Mouse (Mus musculus): Measurements from ENCODE around the gene Mgmt. TPM values are rescaled to one million over a fixed set of nuclear protein-coding genes. Genes with fewer than 3 reads are reported as not detected.

The Mgmt gene
- total and polyA plus RNA-seq, 3 experiments: 5.2 to 10.8 (median 8.5) TPM

- peaks cover 0 to 29% of the 10 kb centered on the region in 2 experiments for H3K36me3 ChIP-seq (replicated peaks in 1 of 2; ENCODE audit: control insufficient read depth in 1 of 2, insufficient read depth in 1 of 2, low read length in 1 of 2)
- no peak overlapping the region for H3K4me3 ChIP-seq (replicated peaks in 1 of 3; ENCODE audit: low read depth in 2 of 3, low read length in 2 of 3, poor library complexity in 1 of 3)
- no peaks in the 10 kb centered on the region for H3K9me3 ChIP-seq (replicated peaks; ENCODE audit: low read length)
- no peak overlapping the region for H3K27ac ChIP-seq (ENCODE audit: insufficient read depth, low read depth)
- TF ChIP-seq ELF1 (IDR thresholded peaks at IDR 0.05; ENCODE audit: low read depth, low read length) (no peak), MAFK (IDR thresholded peaks at IDR 0.05; ENCODE audit: insufficient replicate concordance, low read length) (peak; percentile 27; the same call in 1 of the 2 replicates), ETS1 (conservative IDR thresholded peaks at IDR 0.05; ENCODE audit: low read depth, low read length) (no peak), POLR2A (IDR thresholded peaks at IDR 0.05; ENCODE audit: low read depth, low read length) (no peak), CTCF (conservative IDR thresholded peaks at IDR 0.05 in 1 of 2, IDR thresholded peaks at IDR 0.05 in 1 of 2; ENCODE audit: low read depth in 2 of 2, low read length in 2 of 2) (no peak), CHD2 (IDR thresholded peaks at IDR 0.05; ENCODE audit: low read length) (no peak), MAZ (IDR thresholded peaks at IDR 0.05; ENCODE audit: low read depth, low read length) (no peak)
- in situ Hi-C loops (cut with MboI; ENCODE audit: low pct_ligation_motif_present, low pct_unique_long_range_greater_than_20kb, low sequenced_read_pairs) (no loop called here), dilution Hi-C loops (cut with MboI; ENCODE audit: extremely low pct_ligation_motif_present, extremely low pct_unique_long_range_greater_than_20kb, low sequenced_read_pairs) (no loop called here)
- peak; percentile 31 for DNase-seq (ENCODE audit: extremely low read depth)
- no peak overlapping the region for H3K9ac ChIP-seq (ENCODE audit: insufficient read depth, low read depth)
- H3K79me2 ChIP-seq (replicated peaks; ENCODE audit: control insufficient read depth, extremely low read depth, insufficient read depth, poor library complexity, severe bottlenecking): no peaks in the 10 kb centered on the region
- H3K4me2 ChIP-seq (ENCODE audit: insufficient read depth, low read depth, poor library complexity, severe bottlenecking): no peak overlapping the region
- H3K27me3 ChIP-seq (replicated peaks): no peaks in the 10 kb centered on the region
- H3K4me1 ChIP-seq (ENCODE audit: control insufficient read depth in 1 of 2, insufficient read depth in 2 of 2): peaks cover 3 to 17% of the 10 kb centered on the region in 2 experiments; a peak in 3 of 4 replicates
Observed at GRCm38 (mm10) chr7:137128726-137129125, 234.3 kb downstream of the Mgmt start.

GRCm38 (mm10) chr7:137130211-137130610, 235.8 kb downstream of the Mgmt start:
- Histone ChIP-seq H3K27ac (ENCODE audit: insufficient read depth, low read depth) (no peak overlapping the region), H3K4me2 (ENCODE audit: insufficient read depth, low read depth, poor library complexity, severe bottlenecking) (no peak overlapping the region), H3K4me1 (ENCODE audit: control insufficient read depth in 1 of 2, insufficient read depth in 2 of 2) (peaks cover 3 to 17% of the 10 kb centered on the region in 2 experiments; a peak in 3 of 4 replicates), H3K36me3 (replicated peaks in 1 of 2; ENCODE audit: control insufficient read depth in 1 of 2, insufficient read depth in 1 of 2, low read length in 1 of 2) (peaks cover 0 to 17% of the 10 kb centered on the region in 2 experiments), H3K9ac (ENCODE audit: insufficient read depth, low read depth) (no peak overlapping the region), H3K9me3 (replicated peaks; ENCODE audit: low read length) (no peaks in the 10 kb centered on the region), H3K4me3 (replicated peaks in 1 of 3; ENCODE audit: low read depth in 2 of 3, low read length in 2 of 3, poor library complexity in 1 of 3) (no peak overlapping the region), H3K79me2 (replicated peaks; ENCODE audit: control insufficient read depth, extremely low read depth, insufficient read depth, poor library complexity, severe bottlenecking) (no peaks in the 10 kb centered on the region), H3K27me3 (replicated peaks) (no peaks in the 10 kb centered on the region)
- no peak for TF ChIP-seq UBTF (IDR thresholded peaks at IDR 0.05; ENCODE audit: low read depth, low read length)
- no peak for DNase-seq (ENCODE audit: extremely low read depth)
- in situ Hi-C loops (cut with MboI; ENCODE audit: low pct_ligation_motif_present, low pct_unique_long_range_greater_than_20kb, low sequenced_read_pairs) (no loop called here), dilution Hi-C loops (cut with MboI; ENCODE audit: extremely low pct_ligation_motif_present, extremely low pct_unique_long_range_greater_than_20kb, low sequenced_read_pairs) (no loop called here)

GRCm38 (mm10) chr7:137131957-137132356, 237.5 kb downstream of the Mgmt start:
- Histone ChIP-seq H3K36me3 (replicated peaks in 1 of 2; ENCODE audit: control insufficient read depth in 1 of 2, insufficient read depth in 1 of 2, low read length in 1 of 2) (peaks cover 0 to 8% of the 10 kb centered on the region in 2 experiments), H3K9ac (ENCODE audit: insufficient read depth, low read depth) (no peak overlapping the region), H3K4me1 (ENCODE audit: control insufficient read depth in 1 of 2, insufficient read depth in 2 of 2) (peaks cover 3 to 21% of the 10 kb centered on the region in 2 experiments; a peak in 3 of 4 replicates), H3K79me2 (replicated peaks; ENCODE audit: control insufficient read depth, extremely low read depth, insufficient read depth, poor library complexity, severe bottlenecking) (no peaks in the 10 kb centered on the region), H3K27ac (ENCODE audit: insufficient read depth, low read depth) (no peak overlapping the region), H3K27me3 (replicated peaks) (no peaks in the 10 kb centered on the region), H3K4me2 (ENCODE audit: insufficient read depth, low read depth, poor library complexity, severe bottlenecking) (no peak overlapping the region), H3K9me3 (replicated peaks; ENCODE audit: low read length) (no peaks in the 10 kb centered on the region), H3K4me3 (replicated peaks in 1 of 3; ENCODE audit: low read depth in 2 of 3, low read length in 2 of 3, poor library complexity in 1 of 3) (no peak overlapping the region)
- DNase-seq (ENCODE audit: extremely low read depth): no peak
- dilution Hi-C loops (cut with MboI; ENCODE audit: extremely low pct_ligation_motif_present, extremely low pct_unique_long_range_greater_than_20kb, low sequenced_read_pairs): no loop called here
- no peak for TF ChIP-seq BHLHE40 (IDR thresholded peaks at IDR 0.05; ENCODE audit: low read depth, low read length)
- no peak for TF ChIP-seq HCFC1 (IDR thresholded peaks at IDR 0.05; ENCODE audit: low read depth, low read length)
- no peak for TF ChIP-seq NRF1 (IDR thresholded peaks at IDR 0.05; ENCODE audit: low read depth, low read length)
- TF ChIP-seq POLR2A (IDR thresholded peaks at IDR 0.05; ENCODE audit: low read depth, low read length): no peak
- TF ChIP-seq CTCF (conservative IDR thresholded peaks at IDR 0.05 in 1 of 2, IDR thresholded peaks at IDR 0.05 in 1 of 2; ENCODE audit: low read depth in 2 of 2, low read length in 2 of 2): no peak
- in situ Hi-C loops (cut with MboI; ENCODE audit: low pct_ligation_motif_present, low pct_unique_long_range_greater_than_20kb, low sequenced_read_pairs): no loop called here

Data from CH12.LX (cell line).